Mouse (Mus musculus): Measurements from ENCODE around the gene Zbtb8a.
"Not testable (repeated sequence)": the region's sequence is repeated elsewhere in the genome, so short reads cannot be mapped to it uniquely, and the experiment has no call there.

The Zbtb8a gene

GRCm38 (mm10) chr4:129376961-129377545 lies 863 bp downstream of the Zbtb8a start:
- DNase-seq (ENCODE audit: low read depth), result no peak

GRCm38 (mm10) chr4:129375821-129376220 lies 2.1 kb downstream of the Zbtb8a start:
- DNase-seq (ENCODE audit: low read depth), result no peak

GRCm38 (mm10) chr4:129375000-129375399 lies 2.9 kb downstream of the Zbtb8a start:
- no peak for DNase-seq (ENCODE audit: low read depth)

- DNase-seq (ENCODE audit: low read depth), result no peak
These were observed 3.6 kb downstream of the Zbtb8a start for GRCm38 (mm10) chr4:129374219-129374755.

GRCm38 (mm10) chr4:129373202-129373976 lies 4.5 kb downstream of the Zbtb8a start:
- DNase-seq (ENCODE audit: low read depth), result no peak

GRCm38 (mm10) chr4:129371391-129371790 lies 6.5 kb downstream of the Zbtb8a start:
- no peak for DNase-seq (ENCODE audit: low read depth)

GRCm38 (mm10) chr4:129365224-129365623 lies 12.7 kb downstream of the Zbtb8a start:
- no peak for DNase-seq (ENCODE audit: low read depth)

- no peak for DNase-seq (ENCODE audit: low read depth)
These were observed 13.5 kb downstream of the Zbtb8a start for GRCm38 (mm10) chr4:129364379-129364778.

- no peak for DNase-seq (ENCODE audit: low read depth)
These were observed 14.5 kb downstream of the Zbtb8a start for GRCm38 (mm10) chr4:129363463-129363862.

GRCm38 (mm10) chr4:129362771-129363170 lies 15.1 kb downstream of the Zbtb8a start:
- no peak for DNase-seq (ENCODE audit: low read depth)

GRCm38 (mm10) chr4:129362238-129362637 lies 15.7 kb downstream of the Zbtb8a start:
- not testable (repeated sequence) for DNase-seq (ENCODE audit: low read depth)

GRCm38 (mm10) chr4:129357613-129358163 lies 20.2 kb downstream of the Zbtb8a start:
- no peak for DNase-seq (ENCODE audit: low read depth)

GRCm38 (mm10) chr4:129354236-129354635 lies 23.7 kb downstream of the Zbtb8a start:
- no peak for DNase-seq (ENCODE audit: low read depth)

GRCm38 (mm10) chr4:129353176-129353575 lies 24.7 kb downstream of the Zbtb8a start:
- DNase-seq (ENCODE audit: low read depth), result no peak

GRCm38 (mm10) chr4:129351111-129351510 lies 26.8 kb downstream of the Zbtb8a start:
- no peak for DNase-seq (ENCODE audit: low read depth)

GRCm38 (mm10) chr4:129350644-129351043 lies 27.3 kb downstream of the Zbtb8a start:
- DNase-seq (ENCODE audit: low read depth), result peak; percentile 75

GRCm38 (mm10) chr4:129346481-129347154 lies 31.3 kb downstream of the Zbtb8a start:
- no peak for DNase-seq (ENCODE audit: low read depth)

GRCm38 (mm10) chr4:129342705-129343104 lies 35.2 kb downstream of the Zbtb8a start:
- no peak for DNase-seq (ENCODE audit: low read depth)

- DNase-seq (ENCODE audit: low read depth), result no peak
These were observed 36.0 kb downstream of the Zbtb8a start for GRCm38 (mm10) chr4:129341888-129342287.

- peak; percentile 70 for DNase-seq (ENCODE audit: low read depth)
These were observed 38.2 kb downstream of the Zbtb8a start for GRCm38 (mm10) chr4:129339743-129340142.

GRCm38 (mm10) chr4:129336291-129336690 lies 41.6 kb downstream of the Zbtb8a start:
- no peak for DNase-seq (ENCODE audit: low read depth)
